Mouse (Mus musculus) bone marrow, adult 2 months (tissue): ENCODE measurements around the gene Mcam. TPM values are rescaled to one million over a fixed set of nuclear protein-coding genes. Genes with fewer than 3 reads are reported as not detected.
A peak's percentile ranks its signal among the peaks of the same experiment; 100 is the strongest.

Experiments
- H3K27ac ChIP-seq: fragments of 200-500 bp; 2 replicates; pipeline ENCODE4 v1.5.1; 2012; ENCODE audit warnings: low read depth, mild to moderate bottlenecking, control low read depth, inconsistent platforms, low read length; ENCODE audit not compliant: control insufficient read depth, poor library complexity, insufficient read depth
- H3K4me1 ChIP-seq: fragments of 200-500 bp; 2 replicates; pipeline ENCODE4 v1.6.1; 2011; ENCODE audit warnings: low read length; ENCODE audit not compliant: control insufficient read depth, insufficient read depth
- H3K4me3 ChIP-seq: fragments of 200-500 bp; replicated peaks from 2 replicates; pipeline ENCODE3; 2011; ENCODE audit warnings: mild to moderate bottlenecking, low read depth, low read length, control low read depth; ENCODE audit not compliant: control insufficient read depth
- CTCF ChIP-seq: fragments of 200-500 bp; IDR thresholded peaks from 2 replicates; pipeline ENCODE4 v1.5.1; 2011; ENCODE audit warnings: low read length, control low read depth; ENCODE audit not compliant: control insufficient read depth, insufficient read depth
- POLR2A ChIP-seq: fragments of 200-500 bp; IDR thresholded peaks from 2 replicates; pipeline ENCODE4 v1.6.1; 2011; ENCODE audit warnings: low read depth, mild to moderate bottlenecking, control low read depth, low read length, borderline replicate concordance; ENCODE audit not compliant: control insufficient read depth
- WGBS: fragments of 180-500 bp; shearing (Covaris S2); methylation state at CpG from one replicate; pipeline ENCODE4 v1.1.7; 2018; 5-methylcytosine and 5-hydroxymethylcytosine counted together
- polyA plus RNA-seq: library from polyadenylated mRNA; stranded (reverse); fragments of >200 nt; gene quantifications from 2 replicates; pipeline ENCODE4 v1.2.4, GENCODE M21; 2011; ENCODE audit warnings: low replicate concordance; ENCODE audit not compliant: missing spikeins, insufficient read depth, insufficient read length

Mcam gene
- polyA plus RNA-seq, 1 experiment = 6.3 TPM

DNA sequence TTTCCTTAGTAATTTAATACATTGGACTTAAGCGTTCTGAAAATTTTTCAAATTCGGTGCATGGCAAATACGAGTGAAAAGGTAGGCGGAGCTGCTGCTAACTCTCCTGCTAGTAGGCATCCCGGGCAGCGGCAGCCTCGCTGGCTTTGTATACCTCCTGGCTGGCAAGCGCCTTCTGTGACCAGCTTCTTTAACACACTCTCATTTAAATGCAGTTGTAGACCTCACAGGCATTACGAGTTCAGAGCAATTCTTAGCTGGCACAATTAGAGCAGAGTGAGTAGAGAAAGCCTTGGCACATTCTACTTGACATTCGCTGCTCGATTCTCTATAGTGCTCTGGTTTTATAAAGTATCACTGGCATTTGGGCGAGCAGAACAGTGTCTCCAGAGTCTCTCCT lies 54.0 kb downstream of the Mcam start:
- TF ChIP-seq CTCF = no peak
- TF ChIP-seq POLR2A = no peak
- Histone ChIP-seq H3K4me1 (peaks cover 2% of the 10 kb centered on the region), H3K4me3 (no peak overlapping the region), H3K27ac (no peak overlapping the region)
- whole genome bisulfite sequencing = 86% methylated on average over 12 of the region's 12 CpGs

DNA sequence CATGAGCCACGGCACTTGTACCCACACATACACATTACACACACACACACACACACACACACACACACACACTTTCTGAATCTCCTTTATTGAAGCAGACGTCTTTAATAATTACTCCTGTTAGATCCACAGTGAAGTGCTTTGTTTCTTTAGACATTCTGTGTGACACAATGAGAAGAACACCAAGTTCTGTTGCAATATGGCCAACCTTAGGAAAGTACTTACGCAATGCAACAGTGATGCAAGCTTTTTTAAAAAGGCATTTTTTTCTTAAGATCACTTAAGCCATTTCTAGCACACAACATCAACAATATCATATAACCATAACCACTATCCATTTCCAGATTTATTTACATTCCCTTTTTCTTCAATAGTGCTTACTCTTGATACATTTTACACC lies 56.9 kb downstream of the Mcam start:
- 35% methylated on average over 3 of the region's 3 CpGs for WGBS
- TF ChIP-seq POLR2A = no peak
- no peak for TF ChIP-seq CTCF

DNA sequence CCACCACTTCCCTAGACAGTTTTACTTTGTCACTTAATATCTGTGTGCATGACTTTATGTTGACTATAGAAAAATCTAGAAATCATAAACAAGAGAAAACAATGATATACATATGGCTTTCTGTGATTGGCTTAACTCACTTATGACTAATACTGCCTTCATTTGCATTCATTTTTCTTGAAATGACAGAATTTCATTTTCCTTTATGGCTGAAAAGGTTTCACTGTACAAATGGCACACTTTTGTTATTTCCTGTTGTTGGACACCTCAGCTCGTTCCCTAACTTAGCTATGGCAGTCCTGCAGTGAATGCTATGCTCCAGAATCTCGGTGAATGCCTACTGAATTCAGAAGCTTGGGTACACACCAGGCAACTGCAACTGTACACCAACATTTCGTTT lies 58.0 kb downstream of the Mcam start:
- Histone ChIP-seq H3K4me3 (no peak overlapping the region), H3K27ac (no peak overlapping the region), H3K4me1 (peaks cover 6% of the 10 kb centered on the region)
- TF ChIP-seq CTCF = no peak
- TF ChIP-seq POLR2A = no peak
- WGBS = 68% methylated on average over 3 of the region's 3 CpGs

More for the DNA sequence above, 56.9 kb downstream of the Mcam start:
- peak overlapping the region; percentile 74; the same call in 1 of the 2 replicates for H3K27ac ChIP-seq
- peaks cover 4% of the 10 kb centered on the region for H3K4me1 ChIP-seq
- H3K4me3 ChIP-seq = no peak overlapping the region

Other genes with a start within 250 kb of the Mcam start
- gene Thy1, start 91.1 kb upstream of the Mcam start, polyA plus RNA-seq = 12.0 and 36.1 TPM in 2 replicates
- 1.2 and 2.6 TPM in 2 replicates for gene Usp2, start 67.4 kb upstream of the Mcam start, polyA plus RNA-seq
- gene Mfrp, start 32.7 kb upstream of the Mcam start, polyA plus RNA-seq = 0.95 TPM in 1 of 2 replicates, not detected in the other
- gene C1qtnf5, start 27.2 kb upstream of the Mcam start, polyA plus RNA-seq = 3.3 TPM in 1 of 2 replicates, not detected in the other
- gene Gm49380, start 21.0 kb upstream of the Mcam start, polyA plus RNA-seq = not detected in 2 replicates
- gene Rnf26, start 21.0 kb upstream of the Mcam start, polyA plus RNA-seq = 11.2 and 28.8 TPM in 2 replicates
- gene Cbl, start 99.6 kb downstream of the Mcam start, polyA plus RNA-seq = 24.3 and 50.5 TPM in 2 replicates
- 1.4 TPM in 1 of 2 replicates, not detected in the other for gene Ccdc153, start 106.2 kb downstream of the Mcam start, polyA plus RNA-seq
- gene Pdzd3, start 117.0 kb downstream of the Mcam start, polyA plus RNA-seq = 2.7 and 7.3 TPM in 2 replicates
- gene Nlrx1, start 134.1 kb downstream of the Mcam start, polyA plus RNA-seq = 11.6 and 25.0 TPM in 2 replicates
- 45.0 and 74.1 TPM in 2 replicates for gene Abcg4, start 154.1 kb downstream of the Mcam start, polyA plus RNA-seq
- gene Hinfp, start 171.2 kb downstream of the Mcam start, polyA plus RNA-seq = 9.1 and 21.6 TPM in 2 replicates
- gene C2cd2l, start 185.8 kb downstream of the Mcam start, polyA plus RNA-seq = 14.6 and 17.5 TPM in 2 replicates
- 11.2 and 30.7 TPM in 2 replicates for gene Dpagt1, start 191.6 kb downstream of the Mcam start, polyA plus RNA-seq
- 184 and 201 TPM in 2 replicates for gene H2afx, start 200.2 kb downstream of the Mcam start, polyA plus RNA-seq
- 824 and 950 TPM in 2 replicates for gene Hmbs, start 209.8 kb downstream of the Mcam start, polyA plus RNA-seq
- gene Vps11, start 227.2 kb downstream of the Mcam start, polyA plus RNA-seq = 17.2 and 29.6 TPM in 2 replicates
- gene Hyou1, start 245.0 kb downstream of the Mcam start, polyA plus RNA-seq = 13.5 and 34.2 TPM in 2 replicates